Mouse (Mus musculus) testis, adult 2 months (tissue): Measurements from ENCODE around the gene Gss.

ENCODE experiments used
- CTCF ChIP-seq: fragments of 200-500 bp; IDR thresholded peaks from 2 replicates; pipeline ENCODE4 v1.5.1; 2012; ENCODE audit warnings: low read depth, mild to moderate bottlenecking, inconsistent platforms, low read length, moderate library complexity; ENCODE audit not compliant: control insufficient read depth, insufficient read depth, insufficient replicate concordance
- POLR2A ChIP-seq: fragments of 200-500 bp; IDR thresholded peaks from 2 replicates; pipeline ENCODE4 v1.6.1; 2012; ENCODE audit warnings: low read depth, mild to moderate bottlenecking, inconsistent platforms, low read length, moderate library complexity; ENCODE audit not compliant: control insufficient read depth

DNA sequence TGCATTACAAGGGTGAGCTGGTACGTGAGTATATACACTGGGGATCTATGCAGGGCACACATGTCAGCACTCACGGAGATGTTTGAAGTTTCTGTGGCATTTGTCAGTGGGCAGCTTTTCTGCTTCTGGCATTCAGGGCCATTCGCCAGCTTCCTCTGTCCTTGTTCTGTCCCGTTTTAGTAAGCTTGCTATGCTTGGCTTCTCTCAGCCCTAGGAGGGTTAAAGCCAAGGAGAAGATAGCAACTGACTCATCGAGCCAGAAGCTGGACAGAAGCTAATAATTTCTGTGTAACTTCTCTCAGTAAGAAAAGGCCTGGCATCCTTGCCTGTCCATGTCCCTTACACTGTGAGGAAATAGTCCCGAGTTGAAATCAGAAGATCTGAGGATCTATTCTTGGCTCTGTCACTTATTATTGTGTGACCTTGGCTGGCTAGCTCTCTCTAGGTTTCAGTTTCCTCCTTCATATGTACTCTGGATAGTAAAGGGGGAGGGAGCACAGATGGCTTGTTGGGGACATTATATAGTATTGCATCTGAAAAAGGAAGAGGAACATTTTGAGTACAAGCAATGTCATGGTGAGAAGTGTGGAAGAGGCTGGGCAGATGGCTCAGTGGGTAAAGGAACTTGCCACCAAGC, 51.7 kb downstream of the Gss start:
- TF ChIP-seq POLR2A (no peak), CTCF (no peak)
